Mouse (Mus musculus) cerebellum, adult 2 months (tissue): ENCODE data around the gene 4930564D02Rik.

ENCODE experiments used
- CTCF ChIP-seq: fragments of 200-500 bp; IDR thresholded peaks from 2 replicates; pipeline ENCODE4 v1.5.1; 2011; ENCODE audit warnings: low read depth, mild to moderate bottlenecking, control low read depth, low read length, moderate library complexity, borderline replicate concordance; ENCODE audit not compliant: insufficient read depth
- POLR2A ChIP-seq: fragments of 200-500 bp; IDR thresholded peaks from 2 replicates; pipeline ENCODE4 v1.6.1; 2011; ENCODE audit warnings: low read length, control low read depth, borderline replicate concordance; ENCODE audit not compliant: insufficient read depth

- no peak for TF ChIP-seq POLR2A
- no peak for TF ChIP-seq CTCF
Observed at GRCm38 (mm10) chr3:105053698-105054001, 13.0 kb upstream of the 4930564D02Rik start.
